Mouse (Mus musculus) embryonic facial prominence, embryonic 15.5 days (tissue): ENCODE results near the gene Adgrl3. TPM values are rescaled to one million over a fixed set of nuclear protein-coding genes. Genes with fewer than 3 reads are reported as not detected.

Experiments used
- ATAC-seq: fragments of 200-750 bp; cut with Nextera tagmentation; 2 replicates; pipeline ENCODE4 v1.8.0; 2017; ENCODE audit warnings: low read depth, moderate TSS enrichment; ENCODE audit not compliant: insufficient number of reproducible peaks, low FRiP score, low TSS enrichment
- H3K27ac ChIP-seq: fragments of 300-500 bp; sonication (generic); replicated peaks from 2 replicates; pipeline ENCODE4 v1.5.1; 2015; ENCODE audit warnings: mild to moderate bottlenecking, inconsistent platforms
- H3K27me3 ChIP-seq: fragments of 300-500 bp; sonication (generic); 2 replicates; pipeline ENCODE4 v1.6.1; 2015; ENCODE audit warnings: inconsistent platforms
- H3K36me3 ChIP-seq: fragments of 300-500 bp; sonication (generic); 2 replicates; pipeline ENCODE4 v1.6.1; 2015; ENCODE audit warnings: mild to moderate bottlenecking, inconsistent platforms
- H3K4me1 ChIP-seq: fragments of 300-500 bp; sonication (generic); 2 replicates; pipeline ENCODE4 v1.6.1; 2015; ENCODE audit warnings: inconsistent platforms
- H3K4me2 ChIP-seq: fragments of 300-500 bp; sonication (generic); replicated peaks from 2 replicates; pipeline ENCODE4 v1.6.1; 2015; ENCODE audit warnings: mild to moderate bottlenecking, inconsistent platforms
- H3K4me3 ChIP-seq: fragments of 300-500 bp; sonication (generic); replicated peaks from 2 replicates; pipeline ENCODE4 v1.5.1; 2015; ENCODE audit warnings: mild to moderate bottlenecking, inconsistent platforms
- H3K9ac ChIP-seq: fragments of 300-500 bp; sonication (generic); 2 replicates; pipeline ENCODE4 v1.6.1; 2015; ENCODE audit warnings: inconsistent platforms
- H3K9me3 ChIP-seq: fragments of 300-500 bp; sonication (generic); replicated peaks from 2 replicates; pipeline ENCODE4 v1.6.1; 2016; ENCODE audit warnings: inconsistent platforms
- WGBS: fragments of 180-500 bp; shearing (Covaris S2); methylation state at CpG from one replicate; pipeline ENCODE4 v1.1.7; 2015; 5-methylcytosine and 5-hydroxymethylcytosine counted together
- polyA plus RNA-seq: library from polyadenylated mRNA; unstranded; fragments of >200 nt; fragmentation: Nextera tagmentation; extraction: Ambion mirVana; gene quantifications from 2 replicates; pipeline ENCODE4 v1.2.1, GENCODE M21; 2015

Adgrl3 gene
- polyA plus RNA-seq, 1 experiment from 2014 or later = 26.4 TPM

DNA sequence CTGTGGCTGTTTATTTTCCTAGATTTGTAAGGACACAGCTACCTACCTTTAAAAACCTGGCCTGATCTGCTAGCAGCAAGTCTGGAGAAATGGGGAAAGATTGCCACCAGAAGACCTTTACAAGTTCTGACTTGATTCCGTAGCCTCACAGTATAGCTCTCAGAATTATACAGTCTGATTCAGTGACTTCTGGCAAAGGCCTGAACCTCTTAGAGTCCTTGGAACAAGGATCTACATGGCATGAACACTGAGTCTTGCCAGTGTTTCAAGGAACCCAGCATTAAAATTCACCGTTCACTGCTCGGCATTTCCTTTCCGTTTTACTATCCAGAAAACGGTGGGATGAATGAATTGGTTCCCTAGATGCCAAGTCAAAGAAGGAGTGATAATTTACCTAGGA is 756.3 kb downstream of the Adgrl3 start:
- Histone ChIP-seq H3K9ac (no peak overlapping the region), H3K4me3 (no peak overlapping the region), H3K27ac (no peak overlapping the region), H3K36me3 (no peaks in the 10 kb centered on the region), H3K9me3 (no peaks in the 10 kb centered on the region), H3K4me1 (no peaks in the 10 kb centered on the region), H3K4me2 (no peak overlapping the region), H3K27me3 (no peaks in the 10 kb centered on the region)
- ATAC-seq = no peak
- 79% methylated on average over 5 of the region's 5 CpGs for WGBS

DNA sequence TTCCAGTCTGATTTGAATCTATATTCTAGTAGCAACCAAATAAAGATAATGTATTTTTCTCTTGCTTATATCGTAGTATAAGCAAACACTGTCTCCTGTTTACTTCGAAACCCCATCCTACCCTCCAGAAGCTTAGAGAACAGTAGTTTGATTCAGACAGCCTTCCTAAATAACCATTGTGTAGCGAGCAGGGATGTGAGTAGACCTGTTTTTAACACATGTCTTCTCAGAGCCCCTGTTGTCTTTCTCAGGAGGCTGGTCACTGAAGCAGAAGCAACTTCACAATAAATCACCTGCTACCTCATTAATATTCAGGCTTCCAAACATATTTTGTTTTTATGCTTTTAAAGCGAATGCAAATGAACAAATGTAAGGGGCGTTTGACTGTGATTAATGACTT is 756.8 kb downstream of the Adgrl3 start:
- no peaks in the 10 kb centered on the region for H3K27me3 ChIP-seq
- no peak overlapping the region for H3K4me3 ChIP-seq
- no peaks in the 10 kb centered on the region for H3K9me3 ChIP-seq
- H3K9ac ChIP-seq = no peak overlapping the region
- ATAC-seq = no peak
- no peak overlapping the region for H3K27ac ChIP-seq
- H3K36me3 ChIP-seq = no peaks in the 10 kb centered on the region
- H3K4me2 ChIP-seq = no peak overlapping the region
- no peaks in the 10 kb centered on the region for H3K4me1 ChIP-seq
- 77% methylated on average over 5 of the region's 5 CpGs for WGBS

- Histone ChIP-seq H3K9me3 (no peaks in the 10 kb centered on the region), H3K27me3 (no peaks in the 10 kb centered on the region), H3K36me3 (no peaks in the 10 kb centered on the region), H3K4me3 (no peak overlapping the region), H3K4me2 (no peak overlapping the region), H3K9ac (no peak overlapping the region), H3K27ac (no peak overlapping the region), H3K4me1 (no peaks in the 10 kb centered on the region)
- 71% methylated on average over 8 of the region's 8 CpGs for WGBS
- ATAC-seq = no peak
These were observed 764.8 kb downstream of the Adgrl3 start for GRCm38 (mm10) chr5:81784770-81785169.

GRCm38 (mm10) chr5:81790710-81791109 is 770.8 kb downstream of the Adgrl3 start:
- no peak overlapping the region for H3K4me2 ChIP-seq
- no peak overlapping the region for H3K9ac ChIP-seq
- H3K4me1 ChIP-seq = no peaks in the 10 kb centered on the region
- no peak overlapping the region for H3K27ac ChIP-seq
- no peak overlapping the region for H3K4me3 ChIP-seq
- no peaks in the 10 kb centered on the region for H3K9me3 ChIP-seq
- H3K36me3 ChIP-seq = peaks cover 4% of the 10 kb centered on the region
- 83% methylated on average over 1 of the region's 1 CpGs for WGBS
- H3K27me3 ChIP-seq = no peaks in the 10 kb centered on the region
- ATAC-seq = no peak

- H3K4me2 ChIP-seq = no peak overlapping the region
These were observed 774.2 kb downstream of the Adgrl3 start for GRCm38 (mm10) chr5:81794125-81794524.

GRCm38 (mm10) chr5:81794601-81795000 is 774.7 kb downstream of the Adgrl3 start:
- H3K9ac ChIP-seq = no peak overlapping the region
- H3K4me2 ChIP-seq = no peak overlapping the region
- H3K4me1 ChIP-seq = no peaks in the 10 kb centered on the region
- no peak for ATAC-seq
- peaks cover 4% of the 10 kb centered on the region for H3K36me3 ChIP-seq
- no peaks in the 10 kb centered on the region for H3K9me3 ChIP-seq
- WGBS = 85% methylated on average over 24 of the region's 24 CpGs
- no peak overlapping the region for H3K4me3 ChIP-seq
- no peaks in the 10 kb centered on the region for H3K27me3 ChIP-seq
- H3K27ac ChIP-seq = no peak overlapping the region

More at GRCm38 (mm10) chr5:81794125-81794524, 774.2 kb downstream of the Adgrl3 start:
- Histone ChIP-seq H3K4me3 (no peak overlapping the region), H3K9me3 (no peaks in the 10 kb centered on the region), H3K4me1 (no peaks in the 10 kb centered on the region), H3K27ac (no peak overlapping the region), H3K36me3 (peaks cover 4% of the 10 kb centered on the region), H3K9ac (no peak overlapping the region), H3K27me3 (no peaks in the 10 kb centered on the region)
- no peak for ATAC-seq
- 78% methylated on average over 9 of the region's 9 CpGs for WGBS

DNA sequence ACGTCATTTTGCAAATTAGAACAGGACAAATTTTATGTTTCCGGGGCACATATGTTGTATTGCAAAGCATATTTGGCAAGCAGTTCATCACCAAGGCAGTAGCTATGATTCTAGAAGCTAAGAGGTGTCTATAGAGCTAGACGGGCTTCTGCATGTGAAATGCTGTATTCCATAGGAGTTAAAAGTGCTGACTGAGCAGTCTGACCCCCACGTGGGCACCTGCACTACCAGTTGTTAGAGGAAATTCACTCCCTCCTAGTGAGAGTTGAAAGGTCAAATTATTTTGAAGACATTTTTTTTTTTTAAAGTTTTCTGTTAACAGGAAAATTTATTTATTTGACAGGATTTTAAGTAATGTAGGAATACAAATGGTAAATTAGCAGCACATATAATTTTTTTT is 776.2 kb downstream of the Adgrl3 start:
- no peaks in the 10 kb centered on the region for H3K9me3 ChIP-seq

DNA sequence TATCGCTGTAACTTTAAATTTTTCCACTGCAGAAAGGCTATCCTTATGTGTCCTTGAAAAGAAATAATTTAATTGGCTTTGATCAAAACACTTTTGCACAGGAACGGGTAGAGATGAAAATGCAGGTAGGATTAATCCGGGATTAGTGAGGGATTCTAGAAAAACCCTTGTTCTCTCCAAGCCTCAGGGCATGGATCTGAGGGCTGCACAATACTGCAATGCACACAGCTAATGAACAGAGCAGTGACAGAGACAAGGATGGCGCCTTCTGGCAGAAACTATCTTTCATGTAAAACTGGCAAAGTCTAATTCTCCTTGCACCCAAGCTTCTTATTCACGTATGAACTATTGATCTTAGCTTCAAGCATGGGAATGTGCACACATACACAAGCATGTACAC is 791.0 kb downstream of the Adgrl3 start:
- 70% methylated on average over 5 of the region's 5 CpGs for WGBS
- Histone ChIP-seq H3K4me1 (no peaks in the 10 kb centered on the region), H3K27ac (no peak overlapping the region), H3K4me3 (no peak overlapping the region), H3K4me2 (no peak overlapping the region), H3K9me3 (no peaks in the 10 kb centered on the region), H3K36me3 (no peaks in the 10 kb centered on the region), H3K27me3 (no peaks in the 10 kb centered on the region), H3K9ac (no peak overlapping the region)
- no peak for ATAC-seq

More for the DNA sequence above, 776.2 kb downstream of the Adgrl3 start:
- no peaks in the 10 kb centered on the region for H3K27me3 ChIP-seq
- WGBS = 78% methylated on average over 4 of the region's 4 CpGs
- no peak overlapping the region for H3K9ac ChIP-seq
- H3K4me3 ChIP-seq = no peak overlapping the region
- no peak overlapping the region for H3K27ac ChIP-seq
- no peaks in the 10 kb centered on the region for H3K4me1 ChIP-seq
- H3K4me2 ChIP-seq = no peak overlapping the region
- ATAC-seq = no peak
- peaks cover 4% of the 10 kb centered on the region for H3K36me3 ChIP-seq

- H3K27me3 ChIP-seq = no peaks in the 10 kb centered on the region
- 49% methylated on average over 1 of the region's 1 CpGs for WGBS
- no peaks in the 10 kb centered on the region for H3K9me3 ChIP-seq
- no peak overlapping the region for H3K9ac ChIP-seq
- no peaks in the 10 kb centered on the region for H3K36me3 ChIP-seq
- H3K4me3 ChIP-seq = no peak overlapping the region
- H3K4me2 ChIP-seq = no peak overlapping the region
- no peak overlapping the region for H3K27ac ChIP-seq
- H3K4me1 ChIP-seq = no peaks in the 10 kb centered on the region
- no peak for ATAC-seq
These were observed 812.1 kb downstream of the Adgrl3 start for GRCm38 (mm10) chr5:81832076-81832475.

- no peaks in the 10 kb centered on the region for H3K36me3 ChIP-seq
- H3K9ac ChIP-seq = no peak overlapping the region
- no peaks in the 10 kb centered on the region for H3K9me3 ChIP-seq
- no peak overlapping the region for H3K4me2 ChIP-seq
- H3K27ac ChIP-seq = no peak overlapping the region
- no peaks in the 10 kb centered on the region for H3K27me3 ChIP-seq
- WGBS = 17% methylated on average over 2 of the region's 2 CpGs
- no peaks in the 10 kb centered on the region for H3K4me1 ChIP-seq
- H3K4me3 ChIP-seq = no peak overlapping the region
- ATAC-seq = peak; percentile 60; the same call in 1 of the 2 replicates
These were observed 812.7 kb downstream of the Adgrl3 start for GRCm38 (mm10) chr5:81832679-81833078.

DNA sequence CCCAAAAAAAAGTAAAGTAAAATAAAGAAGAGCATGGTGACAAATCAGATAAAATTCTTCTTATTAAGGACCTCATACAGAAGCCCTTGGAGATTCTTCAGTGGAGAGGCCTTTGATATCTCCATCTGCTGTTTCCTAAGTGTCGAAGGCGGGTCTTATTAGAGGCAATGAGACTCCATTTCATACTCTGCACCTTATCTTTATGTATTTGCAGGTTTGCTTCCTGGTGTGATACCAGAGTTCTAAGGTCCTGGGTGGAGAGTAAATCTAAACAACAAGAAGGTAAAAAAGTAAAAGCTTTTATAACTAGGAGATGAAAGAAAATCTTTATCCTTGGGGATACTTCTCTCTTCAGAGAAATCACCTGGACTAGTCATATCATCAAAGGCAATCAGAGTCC is 817.9 kb downstream of the Adgrl3 start:
- WGBS = 94% methylated on average over 2 of the region's 2 CpGs
- H3K36me3 ChIP-seq = no peaks in the 10 kb centered on the region
- H3K9ac ChIP-seq = no peak overlapping the region
- H3K4me1 ChIP-seq = no peaks in the 10 kb centered on the region
- H3K9me3 ChIP-seq = no peaks in the 10 kb centered on the region
- H3K27ac ChIP-seq = no peak overlapping the region
- no peak overlapping the region for H3K4me2 ChIP-seq
- ATAC-seq = no peak
- no peak overlapping the region for H3K4me3 ChIP-seq
- no peaks in the 10 kb centered on the region for H3K27me3 ChIP-seq

GRCm38 (mm10) chr5:81843798-81844197 is 823.9 kb downstream of the Adgrl3 start:
- Histone ChIP-seq H3K27me3 (no peaks in the 10 kb centered on the region), H3K27ac (no peak overlapping the region; the same call in 1 of the 2 replicates), H3K9ac (no peak overlapping the region), H3K9me3 (no peaks in the 10 kb centered on the region), H3K4me3 (no peak overlapping the region), H3K4me1 (no peaks in the 10 kb centered on the region), H3K36me3 (no peaks in the 10 kb centered on the region), H3K4me2 (no peak overlapping the region)
- WGBS = 13% methylated on average over 4 of the region's 4 CpGs
- ATAC-seq = no peak
